Mouse (Mus musculus): ENCODE results near the gene Fthl17a. TPM values are rescaled to one million over a fixed set of nuclear protein-coding genes. Genes with fewer than 3 reads are reported as not detected.

Gene Fthl17a
- polyA plus RNA-seq (2017; shearing (Covaris generic)), result not detected

DNA sequence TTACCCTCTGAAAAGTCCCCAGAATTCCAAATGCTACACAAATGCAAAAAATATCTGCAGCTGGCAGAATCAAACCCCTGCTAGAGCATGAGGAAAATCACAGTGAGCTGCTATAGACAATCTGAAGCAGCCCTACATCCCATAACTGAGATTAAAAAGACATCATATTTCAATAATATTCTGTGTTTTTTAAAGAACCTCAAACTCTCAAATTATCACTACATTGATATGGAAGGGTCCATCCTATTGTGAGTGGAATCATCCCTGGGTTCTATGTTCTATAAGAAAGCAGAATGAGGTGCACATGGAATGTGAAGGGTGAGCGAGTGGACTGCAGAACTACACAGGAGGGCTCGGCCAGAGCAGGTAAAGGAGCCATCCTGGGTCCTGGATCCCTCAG lies at the start of gene Fthl17a:
Gene Fthl17a, plus strand, starts transcription at position 301 of the 400 bp plus-strand sequence.

Measured in naive thymus-derived CD4-positive, alpha-beta T cell, adult 5 months (primary cell).